Mouse (Mus musculus) adrenal gland, postnatal 36 days (tissue): Measurements from ENCODE around the gene Mrfap1. TPM values are rescaled to one million over a fixed set of nuclear protein-coding genes. Genes with fewer than 3 reads are reported as not detected.

ENCODE experiments used
- DNase-seq, 2 experiments: peaks; one replicate each; pipeline ENCODE4 v3.0.0; 2021; ENCODE audit warnings: mixed read lengths in 1 of 2
- total RNA-seq, 2 experiments: library from RNA; stranded (reverse); gene quantifications; 2 replicates each; pipeline ENCODE4 v1.2.3; 2021

The Mrfap1 gene
- total RNA-seq, 2 experiments from 2014 or later: 671 to 795 TPM

GRCm38 (mm10) chr5:36786052-36786451 is 10.5 kb downstream of the Mrfap1 start:
- DNase-seq: no peak

GRCm38 (mm10) chr5:36779512-36779911 is 17.1 kb downstream of the Mrfap1 start:
- DNase-seq: no peak

- DNase-seq: no peak
Observed at GRCm38 (mm10) chr5:36778901-36779300, 17.7 kb downstream of the Mrfap1 start.

GRCm38 (mm10) chr5:36777186-36777585 is 19.4 kb downstream of the Mrfap1 start:
- no peak for DNase-seq

GRCm38 (mm10) chr5:36776021-36776575 is 20.5 kb downstream of the Mrfap1 start:
- DNase-seq: peak; percentile 82 to 85

GRCm38 (mm10) chr5:36775317-36775716 is 21.3 kb downstream of the Mrfap1 start:
- DNase-seq: no peak

GRCm38 (mm10) chr5:36772586-36772985 is 24.0 kb downstream of the Mrfap1 start:
- no peak for DNase-seq

- DNase-seq: no peak
Observed at GRCm38 (mm10) chr5:36769603-36770002, 27.0 kb downstream of the Mrfap1 start.

- DNase-seq: no peak
Observed at GRCm38 (mm10) chr5:36766958-36767703, 29.4 kb downstream of the Mrfap1 start.

GRCm38 (mm10) chr5:36759848-36760247 is 36.7 kb downstream of the Mrfap1 start:
- DNase-seq: no peak

- peak; percentile 28 to 36 for DNase-seq
Observed at GRCm38 (mm10) chr5:36757033-36757432, 39.5 kb downstream of the Mrfap1 start.

GRCm38 (mm10) chr5:36750119-36751078 is 46.2 kb downstream of the Mrfap1 start:
- no peak for DNase-seq

- DNase-seq: peak; percentile 93 to 94
Observed at GRCm38 (mm10) chr5:36748536-36749061, 48.0 kb downstream of the Mrfap1 start, which contains the start of gene Bloc1s4. Gene Bloc1s4, minus strand, starts transcription at chr5:36748650.

GRCm38 (mm10) chr5:36747794-36748535 is 48.6 kb downstream of the Mrfap1 start:
- no peak for DNase-seq

GRCm38 (mm10) chr5:36747071-36747470 is 49.5 kb downstream of the Mrfap1 start:
- no peak for DNase-seq

Other genes starting within 250 kb of the Mrfap1 start
- gene Tbc1d14, start 203.5 kb downstream of the Mrfap1 start, total RNA-seq: 10 to 100 TPM; 41.5 to 44.9 TPM
- gene D5Ertd579e, start 100.7 kb downstream of the Mrfap1 start, total RNA-seq: 10 to 100 TPM; 56.4 to 66.5 TPM
- 10 to 100 TPM; 31.7 to 32.5 TPM for gene Bloc1s4, start 48.1 kb downstream of the Mrfap1 start, total RNA-seq
- gene Man2b2, start 33.9 kb upstream of the Mrfap1 start, total RNA-seq: 10 to 100 TPM; 51.1 to 52.1 TPM
- gene Ppp2r2c, start 71.7 kb upstream of the Mrfap1 start, total RNA-seq: 1 to 10 TPM; 4.0 to 6.6 TPM
- 10 to 100 TPM; 29.2 to 74.8 TPM for gene Wfs1, start 192.4 kb upstream of the Mrfap1 start, total RNA-seq